Mouse (Mus musculus) limb, embryonic 14.5 days (tissue): ENCODE measurements around the gene Unc13d. TPM values are rescaled to one million over a fixed set of nuclear protein-coding genes. Genes with fewer than 3 reads are reported as not detected.
"Not testable (repeated sequence)": the region's sequence is repeated elsewhere in the genome, so short reads cannot be mapped to it uniquely, and the experiment has no call there.

ENCODE experiments used
- ATAC-seq: fragments of 200-750 bp; cut with Nextera tagmentation; 2 replicates; pipeline ENCODE4 v1.8.0; 2017; ENCODE audit warnings: low read depth, moderate number of reproducible peaks, moderate TSS enrichment; ENCODE audit not compliant: low FRiP score
- DNase-seq: peaks from one replicate; pipeline ENCODE4 v3.0.0-alpha.2; 2015; ENCODE audit warnings: low spot score
- H3K27ac ChIP-seq: fragments of 300-500 bp; sonication (generic); replicated peaks from 2 replicates; pipeline ENCODE4 v1.5.1; 2014; ENCODE audit warnings: low read depth, mild to moderate bottlenecking, low read length, moderate library complexity, mixed read lengths
- H3K27me3 ChIP-seq: fragments of 300-500 bp; sonication (generic); 2 replicates; pipeline ENCODE4 v1.6.1; 2014; ENCODE audit warnings: low read length, mixed read lengths; ENCODE audit not compliant: control insufficient read depth, insufficient read depth
- H3K36me3 ChIP-seq: fragments of 300-500 bp; sonication (generic); 2 replicates; pipeline ENCODE4 v1.6.1; 2014; ENCODE audit warnings: mild to moderate bottlenecking, low read length, moderate library complexity, mixed read lengths; ENCODE audit not compliant: control insufficient read depth, insufficient read depth
- H3K4me1 ChIP-seq: fragments of 300-500 bp; sonication (generic); 2 replicates; pipeline ENCODE4 v1.6.1; 2014; ENCODE audit warnings: antibody characterized with exemption, low read length, mixed read lengths; ENCODE audit not compliant: control insufficient read depth, insufficient read depth
- H3K4me2 ChIP-seq: fragments of 300-500 bp; sonication (generic); replicated peaks from 2 replicates; pipeline ENCODE4 v1.6.1; 2014; ENCODE audit warnings: low read depth, mild to moderate bottlenecking, low read length, moderate library complexity; ENCODE audit not compliant: severe bottlenecking
- H3K4me3 ChIP-seq: fragments of 300-500 bp; sonication (generic); replicated peaks from 2 replicates; pipeline ENCODE4 v1.5.1; 2014; ENCODE audit warnings: low read length
- H3K9ac ChIP-seq: fragments of 300-500 bp; sonication (generic); 2 replicates; pipeline ENCODE4 v1.6.1; 2014; ENCODE audit warnings: mild to moderate bottlenecking, low read depth, low read length, moderate library complexity; ENCODE audit not compliant: severe bottlenecking
- H3K9me3 ChIP-seq: fragments of 300-500 bp; sonication (generic); 2 replicates; pipeline ENCODE4 v1.6.1; 2016; ENCODE audit warnings: low read length; ENCODE audit not compliant: control insufficient read depth
- POLR2A ChIP-seq: fragments of 200-500 bp; IDR thresholded peaks from 2 replicates; pipeline ENCODE4 v1.8.0; 2012; ENCODE audit warnings: inconsistent platforms, mild to moderate bottlenecking, moderate library complexity, borderline replicate concordance; ENCODE audit not compliant: insufficient read depth, insufficient read length; ENCODE audit errors: extremely low read depth
- WGBS: fragments of 180-500 bp; shearing (Covaris S2); extraction: QIAGEN DNeasy Blood & Tissue Kit; methylation state at CpG from one replicate; pipeline ENCODE4 v1.1.7; 2014; 5-methylcytosine and 5-hydroxymethylcytosine counted together
- polyA plus RNA-seq, 2 experiments: library from polyadenylated mRNA; depleted of rRNA in 1 of 2; stranded (reverse) in 1 of 2; unstranded in 1 of 2; fragments of >200 nt; fragmentation: Nextera tagmentation in 1 of 2; extraction: Ambion mirVana in 1 of 2; gene quantifications; 2 replicates each; pipeline versions ENCODE4 v1.2.1 to v1.2.3; 2012 to 2014

Gene Unc13d
- polyA plus RNA-seq (2012; rRNA removed): 4.1 and 4.3 TPM in 2 replicates
- 3.4 and 3.8 TPM in 2 replicates for polyA plus RNA-seq (2014; fragmentation: Nextera tagmentation; extraction: Ambion mirVana)

DNA sequence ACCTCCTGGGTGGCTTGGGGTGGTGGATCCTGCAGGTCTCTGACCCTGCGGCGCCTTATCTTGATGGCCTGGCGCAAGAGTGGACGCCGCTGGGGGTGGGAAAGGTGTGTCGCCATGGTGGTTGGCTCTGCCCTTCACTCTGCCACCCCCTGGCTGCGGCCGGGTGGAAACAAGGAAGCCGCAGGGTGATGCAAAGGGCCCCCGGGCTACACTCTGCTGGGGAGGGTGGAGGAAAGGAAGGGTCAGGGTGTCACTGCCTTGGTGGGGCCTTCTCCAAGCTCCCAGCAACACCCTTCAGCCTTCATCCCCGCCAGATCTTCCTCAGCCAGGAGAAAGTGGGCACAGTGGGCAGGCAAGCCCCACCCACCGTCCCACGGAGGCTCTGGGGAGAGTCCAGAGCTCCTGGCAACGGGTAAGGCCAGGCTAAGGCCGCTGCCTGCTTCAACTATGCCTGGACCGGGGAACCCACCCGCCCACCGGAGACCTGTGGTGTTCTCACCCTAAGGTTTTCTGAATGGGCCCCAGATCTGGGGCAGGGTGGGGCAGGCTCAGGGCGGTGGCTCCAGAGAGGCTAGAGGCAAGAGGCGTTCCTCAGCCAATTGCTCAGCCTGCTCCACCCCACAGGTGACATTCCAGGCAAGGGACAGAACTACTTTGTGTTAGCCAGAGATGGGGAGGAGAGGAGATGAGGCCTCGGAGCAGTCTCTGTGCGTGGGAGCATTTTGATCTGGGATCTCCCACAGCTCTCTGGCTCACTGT, at the start of gene Unc13d:
TSS of gene Unc13d (minus strand) at position 516 of the 759 bp plus-strand sequence.
- Histone ChIP-seq H3K9me3 (no peaks in the 10 kb centered on the region), H3K4me2 (peak within 1 kb of the TSS; percentile 43), H3K27me3 (no peaks in the 10 kb centered on the region), H3K4me3 (peak within 1 kb of the TSS; percentile 19), H3K9ac (0 out of 2 replicates have a peak within 1 kb of the TSS, but pooled peaks have one; percentile 34), H3K36me3 (peaks cover 39% of the 10 kb centered on the region), H3K27ac (peak within 1 kb of the TSS; percentile 38; the same call in 1 of the 2 replicates), H3K4me1 (peaks cover 14% of the 10 kb centered on the region; the same call in 1 of the 2 replicates)
- WGBS: 58% methylated on average over 22 of the region's 22 CpGs
- no peak for TF ChIP-seq POLR2A
- DNase-seq: no peak
- peak; percentile 14; the same call in 1 of the 2 replicates for ATAC-seq

- WGBS: 93% methylated on average over 15 of the region's 15 CpGs
- no peak overlapping the region for H3K4me2 ChIP-seq
- ATAC-seq: no peak
Observed at GRCm38 (mm10) chr11:116126261-116126660, 48.5 kb upstream of the Unc13d start.

DNA sequence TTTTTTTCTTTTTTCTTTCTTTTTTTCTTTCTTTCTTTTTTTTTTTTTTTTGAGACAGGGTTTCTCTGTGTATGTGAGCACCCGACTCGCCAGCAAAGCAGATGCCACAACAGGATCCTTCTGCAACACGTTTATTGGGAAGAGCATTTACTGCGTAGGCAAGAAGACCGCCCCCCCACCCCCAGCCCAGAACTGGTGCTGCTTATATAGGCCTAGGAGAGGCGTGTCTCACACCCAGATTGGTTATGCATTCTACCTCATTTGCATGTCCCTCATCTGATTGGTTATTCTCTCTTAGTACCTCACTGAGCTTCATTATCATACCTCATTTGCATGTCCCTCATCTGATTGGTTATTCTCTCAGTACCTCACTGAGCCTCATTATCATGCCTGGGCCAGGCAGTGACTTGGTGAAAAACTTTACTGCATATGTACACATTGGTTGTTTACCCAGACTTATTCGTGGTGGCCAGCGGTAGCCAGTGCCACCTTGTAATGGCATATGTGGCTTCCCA, 44.0 kb upstream of the Unc13d start:
- H3K9ac ChIP-seq, DNase-seq, H3K4me2 ChIP-seq, ATAC-seq, H3K27ac ChIP-seq, H3K9me3 ChIP-seq, H3K27me3 ChIP-seq, H3K4me3 ChIP-seq, H3K4me1 ChIP-seq: not testable (repeated sequence)
- H3K36me3 ChIP-seq: peaks cover 11% of the 10 kb centered on the region
- 91% methylated on average over 8 of the region's 8 CpGs for WGBS

More at GRCm38 (mm10) chr11:116126261-116126660, 48.5 kb upstream of the Unc13d start:
- H3K4me1 ChIP-seq: peaks cover 20% of the 10 kb centered on the region
- H3K9ac ChIP-seq: no peak overlapping the region
- no peaks in the 10 kb centered on the region for H3K27me3 ChIP-seq
- TF ChIP-seq POLR2A: no peak
- no peak overlapping the region for H3K4me3 ChIP-seq
- H3K36me3 ChIP-seq: peaks cover 11% of the 10 kb centered on the region
- no peaks in the 10 kb centered on the region for H3K9me3 ChIP-seq
- no peak for DNase-seq
- no peak overlapping the region for H3K27ac ChIP-seq

DNA sequence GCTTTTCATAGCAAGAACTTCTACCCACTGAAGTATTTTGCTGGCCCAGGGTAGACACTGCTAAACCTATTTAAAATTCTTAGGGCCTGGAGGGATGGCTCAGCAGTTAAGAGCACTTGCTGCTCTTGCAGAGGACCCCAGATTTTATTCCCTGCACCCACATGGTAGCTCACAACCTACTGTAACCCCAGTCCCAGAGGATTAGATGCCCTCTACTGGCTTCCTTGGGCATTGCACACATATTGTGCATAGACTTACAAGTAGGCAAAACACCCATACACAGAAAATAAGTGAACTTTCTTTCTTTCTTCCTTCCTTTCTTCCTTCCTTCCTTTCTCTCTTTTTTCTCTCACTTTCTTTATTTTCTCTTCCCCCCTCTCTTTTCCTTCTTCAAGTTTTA, 40.1 kb upstream of the Unc13d start:
- peak overlapping the region; percentile 39; the same call in 1 of the 2 replicates for H3K27ac ChIP-seq
- no peak for TF ChIP-seq POLR2A
- H3K4me3 ChIP-seq: no peak overlapping the region
- no peaks in the 10 kb centered on the region for H3K9me3 ChIP-seq
- H3K9ac ChIP-seq: no peak overlapping the region
- ATAC-seq (no peak), DNase-seq (no peak)
- no peaks in the 10 kb centered on the region for H3K4me1 ChIP-seq
- H3K36me3 ChIP-seq: no peaks in the 10 kb centered on the region
- no peak overlapping the region for H3K4me2 ChIP-seq
- H3K27me3 ChIP-seq: no peaks in the 10 kb centered on the region

DNA sequence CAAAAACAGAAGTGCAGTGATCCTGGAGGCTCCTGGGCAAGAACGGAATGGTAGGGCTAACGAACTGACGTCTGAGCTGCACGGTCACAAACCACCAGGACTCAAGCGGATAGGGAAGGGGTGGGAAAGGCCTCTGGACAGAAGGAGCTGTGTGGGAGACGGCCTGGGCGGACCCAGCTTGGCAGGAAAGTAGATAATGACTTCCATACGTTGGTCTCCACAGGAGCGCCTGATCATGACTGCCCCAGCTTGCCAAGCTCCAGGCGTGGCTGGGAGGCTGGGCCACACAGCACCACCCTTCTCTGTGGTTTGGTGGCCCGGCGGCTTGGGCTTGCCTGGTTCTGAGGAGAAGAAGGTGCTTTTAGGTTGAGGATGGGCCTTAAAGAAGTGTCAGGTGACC, 39.5 kb upstream of the Unc13d start:
- Histone ChIP-seq H3K9ac (no peak overlapping the region), H3K4me3 (no peak overlapping the region)

More for the DNA sequence above, 39.5 kb upstream of the Unc13d start:
- no peak overlapping the region for H3K4me2 ChIP-seq
- H3K9me3 ChIP-seq: no peaks in the 10 kb centered on the region
- 31% methylated on average over 12 of the region's 12 CpGs for WGBS
- DNase-seq: no peak
- no peaks in the 10 kb centered on the region for H3K36me3 ChIP-seq
- H3K27ac ChIP-seq: peak overlapping the region; percentile 39; the same call in 1 of the 2 replicates
- TF ChIP-seq POLR2A: no peak
- H3K27me3 ChIP-seq: no peaks in the 10 kb centered on the region
- 0 out of 2 replicates have a peak, but pooled peaks have one; percentile 70 for ATAC-seq
- no peaks in the 10 kb centered on the region for H3K4me1 ChIP-seq
